Comparison of ENCODE assay signal across 7 mouse cellular contexts in genomic region chr4:138913797-138914196, GRCm38 (mm10). TPM values are rescaled to one million over a fixed set of nuclear protein-coding genes. Genes with fewer than 3 reads are reported as not detected.
A peak's percentile ranks its signal among the peaks of the same experiment; 100 is the strongest.
DNase-seq lines count a peak whose midpoint lies in the region; ATAC-seq lines count a peak whose summit lies in the region.

Gene Otud3 (minus strand): TSS chr4:138913945.

- H3K27me3 ChIP-seq in intestine, embryonic 16.5 days (replicated peaks; ENCODE audit: control insufficient read depth, insufficient read depth, low read length): no peaks in the 10 kb centered on the region
- no peaks in the 10 kb centered on the region for H3K27me3 ChIP-seq in midbrain, embryonic 11.5 days (ENCODE audit: control insufficient read depth, insufficient read depth, low read length)

- H3K4me3 ChIP-seq in intestine, embryonic 16.5 days (ENCODE audit: low read length): peak within 1 kb of the TSS; percentile 94
- peak within 1 kb of the TSS; percentile 87 for H3K4me3 ChIP-seq in midbrain, embryonic 11.5 days (ENCODE audit: low read depth, low read length)

- no peaks in the 10 kb centered on the region for H3K9me3 ChIP-seq in intestine, embryonic 16.5 days (ENCODE audit: control insufficient read depth, low read length)
- H3K9me3 ChIP-seq in midbrain, embryonic 11.5 days (ENCODE audit: control insufficient read depth, low read length): no peaks in the 10 kb centered on the region; the same call in 1 of the 2 replicates

- peak; percentile 93 for DNase-seq in adrenal gland, adult 8-10 months
- peak; percentile 95 for DNase-seq in embryo, embryonic 9.5 days (ENCODE audit: extremely low spot score)
- peak; percentile 90 to 93 for DNase-seq in gastrocnemius, postnatal 4 days (ENCODE audit: low spot score in 2 of 2)
- peak; percentile 90 to 92 for DNase-seq in left cerebral cortex, postnatal 36 days (ENCODE audit: low spot score in 2 of 2)
- DNase-seq in midbrain, embryonic 11.5 days (ENCODE audit: low spot score, missing footprints): peak; percentile 100
- peak; percentile 94 for DNase-seq in skeletal muscle tissue, adult 2 months (ENCODE audit: low read depth, low spot score)

- intact Hi-C loops in left cerebral cortex, postnatal 36 days (cut with DNase I): no loop called here

- peak within 1 kb of the TSS; percentile 94 for H3K4me2 ChIP-seq in intestine, embryonic 16.5 days (ENCODE audit: low read depth, low read length)
- peak within 1 kb of the TSS; percentile 82 for H3K4me2 ChIP-seq in midbrain, embryonic 11.5 days

- H3K9ac ChIP-seq in intestine, embryonic 16.5 days (ENCODE audit: low read depth, low read length): peak within 1 kb of the TSS; percentile 94
- H3K9ac ChIP-seq in midbrain, embryonic 11.5 days (ENCODE audit: low read length): peak within 1 kb of the TSS; percentile 88

- H3K4me1 ChIP-seq in intestine, embryonic 16.5 days (ENCODE audit: control insufficient read depth, insufficient read depth, low read length): 0 out of 2 replicates have a peak, but pooled peaks cover 4% of the 10 kb centered on the region
- peaks cover 5% of the 10 kb centered on the region for H3K4me1 ChIP-seq in midbrain, embryonic 11.5 days (ENCODE audit: control insufficient read depth, insufficient read depth, low read length)

- 0 out of 2 replicates have a peak, but pooled peaks cover 2% of the 10 kb centered on the region for H3K36me3 ChIP-seq in intestine, embryonic 16.5 days (ENCODE audit: control insufficient read depth, insufficient read depth, low read length)
- H3K36me3 ChIP-seq in midbrain, embryonic 11.5 days (ENCODE audit: control insufficient read depth, insufficient read depth, low read length): no peaks in the 10 kb centered on the region

- ATAC-seq in intestine, embryonic 16.5 days: peak; percentile 95
- peak; percentile 95 for ATAC-seq in midbrain, embryonic 11.5 days (ENCODE audit: low FRiP score)

- WGBS in intestine, embryonic 16.5 days: 1% methylated on average over 30 of the region's 39 CpGs
- WGBS in midbrain, embryonic 11.5 days: under 1% methylated on average over 39 of the region's 39 CpGs

- peak within 1 kb of the TSS; percentile 54; the same call in 1 of the 2 replicates for H3K27ac ChIP-seq in intestine, embryonic 16.5 days (ENCODE audit: low read length)
- peak within 1 kb of the TSS; percentile 16; the same call in 1 of the 2 replicates for H3K27ac ChIP-seq in midbrain, embryonic 11.5 days (ENCODE audit: low read depth, low read length)

RNA-seq across cellular contexts. Expression of gene Otud3, which starts in this region (rescaled TPM):
- total RNA-seq in adrenal gland, adult 8-10 months (2022): 10 to 100 TPM; 10.6 to 11.7 (median 11.3) TPM
- total RNA-seq in gastrocnemius, postnatal 4 days (2021): 1 to 10 TPM; 6.8 to 7.2 TPM
- polyA plus RNA-seq in intestine, embryonic 16.5 days (2015; fragmentation: Nextera tagmentation; extraction: Ambion mirVana): 4.4 and 4.6 TPM in 2 replicates
- 10 to 100 TPM; 18.1 to 18.3 TPM for total RNA-seq in left cerebral cortex, postnatal 36 days (2021)
- polyA plus RNA-seq in midbrain, embryonic 11.5 days (2014; fragmentation: Nextera tagmentation; extraction: Ambion mirVana): 2.7 and 3.0 TPM in 2 replicates

Comparison
In these comparisons a context has a peak if more than half of its experiments do, and no peak if none do; other contexts are left out.
1. Peak in every context shown above with its lines: DNase-seq, ATAC-seq, H3K4me3 ChIP-seq and H3K27ac ChIP-seq.